Mouse (Mus musculus) bone marrow macrophage, adult 2 months (primary cell): Measurements from ENCODE around the gene Pdia2. TPM values are rescaled to one million over a fixed set of nuclear protein-coding genes. Genes with fewer than 3 reads are reported as not detected.

Experiments
- H3K27ac ChIP-seq: 2 replicates; pipeline ENCODE4 v1.5.1; 2012; ENCODE audit warnings: low read depth, low read length; ENCODE audit not compliant: insufficient read depth
- H3K4me1 ChIP-seq: 2 replicates; pipeline ENCODE4 v1.6.1; 2012; ENCODE audit warnings: low read length; ENCODE audit not compliant: control insufficient read depth, insufficient read depth
- H3K4me3 ChIP-seq: 2 replicates; pipeline ENCODE4 v1.5.1; 2012; ENCODE audit warnings: mild to moderate bottlenecking, low read length, moderate library complexity; ENCODE audit not compliant: insufficient read depth
- CTCF ChIP-seq: IDR thresholded peaks from 2 replicates; pipeline ENCODE4 v1.5.1; 2012; ENCODE audit warnings: low read depth, mild to moderate bottlenecking, low read length, moderate library complexity
- POLR2A ChIP-seq: IDR thresholded peaks from 2 replicates; pipeline ENCODE4 v1.6.1; 2012; ENCODE audit warnings: mild to moderate bottlenecking, low read depth, low read length, borderline replicate concordance
- polyA plus RNA-seq: library from polyadenylated mRNA; stranded (reverse); fragments of >200 nt; gene quantifications from 2 replicates; pipeline ENCODE4 v1.2.4, GENCODE M21; 2012; ENCODE audit not compliant: missing spikeins, insufficient read depth, insufficient read length

Pdia2 gene
- polyA plus RNA-seq, 1 experiment: not detected

- TF ChIP-seq POLR2A (no peak), CTCF (peak; percentile 27; the same call in 1 of the 2 replicates)
- Histone ChIP-seq H3K4me1 (peaks cover 51% of the 10 kb centered on the region), H3K27ac (no peak overlapping the region), H3K4me3 (no peak overlapping the region)
Measured at GRCm38 (mm10) chr17:26232863-26233262, 34.0 kb upstream of the Pdia2 start.

- Histone ChIP-seq H3K4me1 (peaks cover 37% of the 10 kb centered on the region), H3K27ac (peak overlapping the region; percentile 96), H3K4me3 (no peak overlapping the region)
- TF ChIP-seq POLR2A: no peak
- TF ChIP-seq CTCF: no peak
Measured at GRCm38 (mm10) chr17:26231156-26231555, 32.3 kb upstream of the Pdia2 start.

- Histone ChIP-seq H3K4me3 (no peak overlapping the region), H3K27ac (peak overlapping the region; percentile 96)
- TF ChIP-seq POLR2A: no peak
- no peak for TF ChIP-seq CTCF
Measured at GRCm38 (mm10) chr17:26229776-26230175, 30.9 kb upstream of the Pdia2 start.

DNA sequence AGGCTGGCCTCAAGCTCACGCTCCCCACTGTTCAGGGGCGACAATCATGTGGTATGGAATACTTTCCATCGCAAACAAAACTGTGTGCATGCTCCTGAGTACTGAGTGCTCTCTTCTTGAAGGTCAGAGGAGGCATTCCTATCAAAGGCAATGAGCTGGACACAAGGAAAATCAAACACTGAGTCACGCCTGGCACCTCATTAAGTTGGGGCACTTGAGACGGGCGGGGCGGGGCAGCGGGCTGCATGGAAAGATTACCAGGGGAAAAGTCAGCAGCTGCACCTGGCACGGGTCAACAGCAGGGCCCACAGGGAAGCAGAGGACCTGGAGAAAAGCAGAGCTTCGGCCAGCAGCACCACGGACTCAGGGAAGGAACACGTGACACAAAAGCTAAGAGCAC, 26.3 kb upstream of the Pdia2 start:
- no peak overlapping the region for H3K27ac ChIP-seq
- TF ChIP-seq CTCF: no peak
- TF ChIP-seq POLR2A: no peak

More at GRCm38 (mm10) chr17:26229776-26230175, 30.9 kb upstream of the Pdia2 start:
- H3K4me1 ChIP-seq: peaks cover 27% of the 10 kb centered on the region

GRCm38 (mm10) chr17:26221508-26221907, 22.6 kb upstream of the Pdia2 start:
- TF ChIP-seq POLR2A: no peak
- no peak for TF ChIP-seq CTCF
- Histone ChIP-seq H3K27ac (no peak overlapping the region), H3K4me1 (no peaks in the 10 kb centered on the region), H3K4me3 (no peak overlapping the region)

More for the DNA sequence above, 26.3 kb upstream of the Pdia2 start:
- Histone ChIP-seq H3K4me3 (no peak overlapping the region), H3K4me1 (peaks cover 6% of the 10 kb centered on the region)

DNA sequence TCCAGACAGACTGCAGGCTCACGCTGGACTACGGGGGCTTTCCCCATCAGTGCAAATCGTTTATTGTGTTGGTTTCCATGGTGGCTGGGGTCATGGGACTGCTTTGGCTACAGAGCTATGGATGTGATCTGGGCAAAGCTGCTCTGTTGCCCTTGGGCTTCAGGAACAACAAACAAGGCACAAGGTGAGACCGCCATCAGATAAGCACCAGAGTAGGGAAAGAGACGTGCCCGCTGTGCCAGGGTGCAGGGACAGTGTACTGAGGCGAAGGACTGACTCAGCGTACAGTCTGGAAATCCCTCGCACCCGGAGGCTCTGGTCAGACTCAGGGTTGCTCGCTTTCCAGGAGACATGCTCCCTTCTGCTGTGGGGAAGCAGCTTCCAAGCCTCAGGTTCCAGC, 13.8 kb upstream of the Pdia2 start:
- Histone ChIP-seq H3K4me3 (no peak overlapping the region), H3K27ac (no peak overlapping the region), H3K4me1 (no peaks in the 10 kb centered on the region)
- TF ChIP-seq POLR2A: no peak
- TF ChIP-seq CTCF: no peak

DNA sequence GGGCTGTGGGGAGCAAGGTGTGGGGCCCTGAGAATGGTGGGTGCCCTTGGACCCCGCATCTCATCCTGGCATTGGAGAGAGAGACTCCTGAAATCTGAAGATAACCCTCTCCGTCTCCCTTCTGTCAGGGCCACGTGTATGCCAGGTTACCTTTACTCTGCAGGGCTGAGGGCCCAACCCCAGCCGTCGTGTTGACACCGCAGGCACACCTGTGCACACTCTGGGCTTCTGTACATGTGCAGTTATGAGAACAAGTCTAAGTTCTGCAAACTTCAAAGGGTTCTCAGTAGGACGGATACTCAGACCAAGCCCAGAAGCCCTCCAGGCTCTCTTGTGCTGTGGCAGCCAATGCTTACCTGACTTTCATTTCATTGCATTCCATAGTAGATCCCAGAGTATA, 13.4 kb upstream of the Pdia2 start:
- no peaks in the 10 kb centered on the region for H3K4me1 ChIP-seq
- TF ChIP-seq CTCF: no peak
- no peak for TF ChIP-seq POLR2A
- no peak overlapping the region for H3K27ac ChIP-seq
- no peak overlapping the region for H3K4me3 ChIP-seq

- Histone ChIP-seq H3K27ac (no peak within 1 kb of the TSS), H3K4me3 (no peak within 1 kb of the TSS), H3K4me1 (no peaks in the 10 kb centered on the region)
- TF ChIP-seq POLR2A (no peak), CTCF (no peak)
Measured at GRCm38 (mm10) chr17:26207686-26208085, 8.8 kb upstream of the Pdia2 start, which contains the start of gene Arhgdig. Gene Arhgdig (minus strand): TSS chr17:26207786.

GRCm38 (mm10) chr17:26206392-26206791, 7.5 kb upstream of the Pdia2 start:
- TF ChIP-seq CTCF: no peak
- TF ChIP-seq POLR2A: no peak
- no peak overlapping the region for H3K4me3 ChIP-seq
- no peaks in the 10 kb centered on the region for H3K4me1 ChIP-seq
- H3K27ac ChIP-seq: no peak overlapping the region

DNA sequence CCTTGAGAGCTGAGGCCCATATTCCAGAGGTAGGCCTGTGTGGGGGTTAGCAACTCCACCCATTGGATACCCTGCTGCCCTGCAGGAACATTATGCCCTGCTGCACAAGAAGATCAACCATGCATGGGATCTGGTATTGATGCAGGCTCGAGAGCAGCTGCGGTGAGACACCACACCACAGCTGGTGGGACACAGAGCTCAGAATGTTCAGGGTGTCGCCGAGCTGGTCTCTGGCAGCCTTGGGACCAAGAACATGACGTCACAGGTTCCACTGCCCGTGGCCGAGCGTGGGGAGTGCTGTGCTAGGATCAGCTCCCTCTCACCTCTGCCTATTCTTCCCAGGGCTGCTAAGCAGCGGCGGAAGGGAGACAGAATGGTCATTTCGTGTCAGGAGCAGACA, 5.9 kb upstream of the Pdia2 start:
- TF ChIP-seq CTCF: no peak
- no peak for TF ChIP-seq POLR2A
- Histone ChIP-seq H3K4me1 (no peaks in the 10 kb centered on the region), H3K4me3 (no peak overlapping the region), H3K27ac (no peak overlapping the region)
